Mouse (Mus musculus): ENCODE results near the gene Hoxa2.

Hoxa2 gene

DNA sequence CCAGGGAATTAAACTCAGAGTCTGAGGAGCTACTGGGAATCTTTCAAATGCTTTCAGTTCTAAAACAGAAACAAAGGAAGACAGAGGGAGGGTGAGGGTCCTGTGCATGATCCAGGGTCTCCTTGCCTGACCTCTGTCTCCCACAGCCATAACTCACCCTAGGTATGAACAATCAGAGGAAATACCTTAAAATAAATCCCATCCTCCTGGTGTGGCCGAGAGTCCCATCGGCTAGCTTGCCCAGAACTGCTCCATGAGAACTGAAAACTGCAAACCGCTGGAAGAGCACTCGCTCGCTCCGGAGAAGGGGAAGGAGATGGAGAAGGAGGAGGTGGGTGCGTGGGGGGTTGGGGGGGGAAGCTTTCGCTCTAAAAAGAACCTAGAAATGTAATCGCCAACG is 15.1 kb upstream of the Hoxa2 start:
- no peak for DNase-seq (ENCODE audit: low spot score in 2 of 2)

DNA sequence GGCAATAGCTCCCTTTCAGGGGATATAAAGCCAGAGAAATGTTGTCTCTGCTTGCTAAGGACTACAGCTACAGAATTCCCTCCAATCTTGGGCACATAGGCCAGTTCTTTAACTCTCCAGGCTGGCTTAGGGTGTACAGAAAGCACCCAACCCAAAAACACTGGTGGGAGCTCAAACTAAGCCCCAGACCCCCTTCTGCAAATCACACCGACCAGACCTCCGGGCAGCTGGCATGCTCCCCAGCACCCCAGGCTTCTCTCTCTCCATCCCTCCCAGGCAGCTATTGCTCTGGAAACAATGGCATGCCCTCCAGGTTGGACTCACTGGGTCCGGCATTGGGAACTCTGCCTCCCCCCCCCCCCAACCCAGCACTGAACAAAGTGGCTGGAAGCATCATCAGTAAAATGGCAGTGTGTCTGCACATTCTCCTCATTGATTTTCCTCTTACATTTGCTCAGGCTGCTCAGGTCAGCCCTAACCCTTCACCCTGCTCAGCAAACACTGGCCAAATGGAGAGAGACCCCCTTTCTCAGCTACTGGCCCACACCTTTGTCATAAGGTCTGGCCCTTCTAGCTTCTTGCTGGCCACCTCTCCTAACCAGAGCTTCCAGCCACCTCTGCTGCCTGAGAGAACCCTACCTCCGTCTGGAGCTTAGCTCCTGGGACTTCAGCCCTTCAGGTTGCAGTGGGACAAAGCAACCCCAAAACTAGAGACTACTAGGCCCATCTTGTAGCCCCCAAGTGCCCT is 14.5 kb upstream of the Hoxa2 start:
- no peak for DNase-seq (ENCODE audit: low spot score in 2 of 2)

- DNase-seq (ENCODE audit: low spot score in 2 of 2), result no peak
Observed at GRCm38 (mm10) chr6:52177806-52178205, 13.2 kb upstream of the Hoxa2 start.

DNA sequence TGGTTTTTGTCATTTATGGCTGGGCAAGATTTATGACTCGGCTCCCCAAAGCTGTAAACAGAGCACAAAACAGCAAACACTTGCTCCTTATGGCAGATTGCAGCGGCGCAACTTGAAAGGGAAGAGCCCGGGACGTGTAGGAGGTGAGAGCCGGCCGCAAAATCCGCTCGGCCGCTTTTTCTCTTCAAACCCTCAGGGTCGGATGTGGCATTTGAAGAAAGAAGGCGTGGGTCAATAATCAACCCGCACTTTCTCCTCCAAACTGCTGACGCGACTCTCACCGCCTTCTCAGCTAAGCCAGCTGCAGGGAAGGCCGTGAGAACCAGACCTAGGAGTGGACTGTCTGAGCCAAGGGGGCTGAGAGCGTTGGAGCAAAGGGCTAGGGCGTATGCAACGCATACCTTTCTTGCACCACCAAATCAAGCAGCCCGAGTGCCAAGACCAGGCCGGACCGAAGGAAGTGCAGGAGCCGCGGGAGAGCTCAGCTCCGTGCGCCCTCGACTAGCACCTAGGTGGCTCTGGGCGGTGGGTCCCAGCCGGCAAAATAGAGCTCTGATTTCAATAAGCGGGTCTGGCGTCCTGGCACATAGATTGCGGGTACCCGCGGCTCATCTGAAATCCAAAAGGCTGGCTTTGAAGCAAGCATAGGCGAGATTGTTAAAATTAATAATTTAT is 12.6 kb upstream of the Hoxa2 start, which contains the start of gene 5730596B20Rik:
Gene 5730596B20Rik (plus strand): TSS at position 438 of the 675 bp plus-strand sequence.
- DNase-seq (ENCODE audit: low spot score in 2 of 2), result no peak

DNA sequence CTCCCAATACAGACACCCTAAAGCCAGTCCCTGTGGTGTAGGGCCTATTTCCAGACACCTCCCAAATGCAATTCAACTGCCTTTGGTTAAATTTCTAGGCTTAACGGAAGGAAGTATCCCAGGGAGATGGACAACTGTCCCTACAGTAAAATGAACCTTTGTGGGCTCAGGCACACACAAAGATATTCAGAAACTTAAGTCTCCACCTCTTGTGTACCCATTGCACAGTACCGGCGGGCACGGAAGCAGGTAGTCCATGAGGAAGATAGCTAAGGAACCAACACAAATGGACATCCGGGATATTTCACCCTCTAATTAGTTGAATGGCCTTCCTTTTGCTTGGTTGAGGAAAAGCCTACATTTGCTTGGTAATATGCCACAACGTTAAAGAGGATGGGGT is 11.8 kb upstream of the Hoxa2 start:
- DNase-seq (ENCODE audit: low spot score in 2 of 2), result no peak

DNA sequence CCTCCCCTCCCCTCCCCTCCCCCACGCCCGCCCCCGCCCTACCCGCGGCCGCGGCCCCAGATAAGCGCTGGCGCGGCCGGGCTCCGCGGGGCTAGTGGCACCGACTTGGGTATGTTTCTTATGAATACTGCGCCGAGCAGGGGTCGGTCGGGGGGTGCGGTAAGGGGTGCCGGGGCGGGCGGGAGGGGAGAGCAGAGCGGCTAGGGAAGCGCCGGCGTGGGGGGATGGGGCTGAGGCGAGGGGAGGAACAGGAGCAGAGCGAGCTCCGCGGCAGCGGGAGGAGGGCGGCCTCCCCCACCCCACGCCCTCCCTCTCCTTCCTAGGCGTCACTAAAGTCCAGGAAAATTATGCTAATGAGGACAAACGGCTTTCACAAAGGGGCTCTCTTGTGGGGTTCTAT is 11.2 kb upstream of the Hoxa2 start:
- no peak for DNase-seq (ENCODE audit: low spot score in 2 of 2)

DNA sequence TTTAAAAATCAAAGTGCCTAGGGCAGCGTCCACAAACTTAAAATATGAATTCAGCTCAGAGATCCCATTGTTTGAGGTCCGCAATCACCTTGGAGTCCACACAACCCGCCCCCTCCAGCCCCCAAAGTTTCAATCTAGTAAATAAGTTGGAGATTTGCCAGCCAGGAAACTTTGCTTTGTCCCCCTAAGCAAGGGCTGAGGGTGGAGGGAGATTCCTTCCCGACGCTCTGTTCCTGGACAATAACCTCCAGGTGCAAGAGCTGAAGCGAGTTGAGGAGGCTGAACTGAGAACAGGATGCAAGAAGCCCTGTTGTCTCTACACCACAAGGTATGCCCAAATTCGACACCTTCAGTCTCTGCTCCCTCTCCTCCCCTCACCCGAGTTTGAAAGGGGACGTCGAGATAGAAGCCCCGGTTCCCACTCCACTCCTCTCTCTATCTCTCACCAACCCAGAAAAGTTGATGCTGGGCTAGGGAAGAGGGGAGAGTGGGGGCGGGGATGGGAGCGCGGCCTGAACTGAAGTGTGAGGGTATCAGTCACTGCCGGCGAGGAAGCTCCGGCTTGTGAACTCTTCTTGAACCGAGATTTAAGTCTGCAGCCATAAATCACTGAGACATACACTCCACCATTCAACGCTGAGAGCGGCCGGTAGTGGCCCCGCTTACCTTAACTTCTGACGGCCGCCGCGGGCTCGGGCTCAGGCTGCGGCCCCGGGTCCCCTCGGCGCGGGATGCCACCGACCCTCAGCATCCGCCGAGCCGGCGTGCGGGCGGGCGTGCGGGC is 10.5 kb upstream of the Hoxa2 start:
- no peak for DNase-seq (ENCODE audit: low spot score in 2 of 2)

GRCm38 (mm10) chr6:52173648-52174047 is 9.0 kb upstream of the Hoxa2 start:
- no peak for DNase-seq (ENCODE audit: low spot score in 2 of 2)

GRCm38 (mm10) chr6:52172501-52172900 is 7.9 kb upstream of the Hoxa2 start:
- no peak for DNase-seq (ENCODE audit: low spot score in 2 of 2)

DNA sequence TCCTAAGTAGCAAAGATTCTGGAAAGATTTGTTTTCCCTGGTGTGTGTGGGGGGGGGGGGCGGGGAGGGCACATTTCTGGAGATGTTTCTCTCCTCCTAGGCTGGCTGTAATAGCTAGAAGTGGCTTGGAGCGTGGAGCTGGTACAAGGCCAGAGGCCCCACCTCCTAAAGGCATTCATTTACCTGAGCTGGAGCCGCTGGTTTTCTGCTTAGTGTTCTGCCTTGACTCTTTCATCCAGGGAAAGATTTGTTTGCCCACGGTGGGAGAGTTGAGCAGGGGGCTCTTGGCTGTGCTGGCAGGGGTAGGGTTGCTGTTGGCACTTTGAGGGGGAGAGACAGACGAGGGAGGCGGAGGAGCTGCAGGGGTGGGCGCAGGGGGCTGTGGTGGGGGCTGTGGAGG is 7.3 kb upstream of the Hoxa2 start:
- no peak for DNase-seq (ENCODE audit: low spot score in 2 of 2)

GRCm38 (mm10) chr6:52171331-52171730 is 6.7 kb upstream of the Hoxa2 start:
- no peak for DNase-seq (ENCODE audit: low spot score in 2 of 2)

DNA sequence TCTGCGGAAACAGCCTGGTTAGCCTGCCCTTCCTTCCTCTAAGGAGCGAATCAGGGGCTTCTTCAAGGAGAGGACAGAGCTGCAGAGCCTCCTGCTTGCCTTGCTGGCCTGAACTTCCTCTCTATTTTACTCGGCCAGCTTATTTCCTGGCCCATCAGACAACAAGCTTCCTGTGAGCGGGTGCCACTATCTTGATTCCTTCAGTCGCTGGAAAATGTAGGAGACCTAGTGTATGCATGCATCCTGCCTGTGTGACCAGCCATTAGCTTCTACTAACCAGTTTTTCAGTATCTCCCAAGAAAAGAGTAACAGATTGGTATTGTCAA is 6.2 kb upstream of the Hoxa2 start:
- DNase-seq (ENCODE audit: low spot score in 2 of 2), result no peak

GRCm38 (mm10) chr6:52170166-52170897 is 5.7 kb upstream of the Hoxa2 start:
- no peak for DNase-seq (ENCODE audit: low spot score in 2 of 2)

DNA sequence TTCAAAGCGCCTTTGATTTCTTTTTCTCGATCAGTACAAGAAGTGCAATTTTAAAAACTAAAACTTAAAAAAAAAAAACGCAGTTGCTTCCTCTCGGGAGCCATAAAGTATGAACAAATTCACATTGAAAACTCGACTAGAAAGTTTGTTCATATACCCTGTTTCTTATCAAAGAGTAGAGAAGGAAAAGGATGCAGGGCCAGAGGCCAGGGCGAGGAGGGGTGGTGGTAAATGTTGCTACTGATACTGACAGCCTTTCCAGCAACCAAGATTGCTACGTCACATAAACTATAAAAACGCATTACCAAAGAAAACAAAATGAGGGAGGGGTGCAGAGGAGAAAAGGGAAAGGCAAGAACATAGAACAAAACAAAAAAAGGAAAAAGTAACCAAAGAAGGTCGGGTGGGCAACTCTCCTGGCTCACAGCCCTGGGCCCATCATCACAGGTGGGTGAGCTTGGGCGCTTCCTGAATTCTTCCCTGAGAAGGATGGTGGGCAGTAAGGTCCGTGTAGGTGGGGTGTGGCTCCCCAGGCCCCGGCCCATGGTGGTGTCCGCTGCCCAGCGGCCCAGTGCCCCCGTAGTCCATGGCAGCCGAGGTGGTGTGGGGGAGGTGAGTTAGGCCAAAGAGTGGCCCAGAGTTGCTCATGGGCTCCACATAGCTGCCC is 5.0 kb upstream of the Hoxa2 start:
- no peak for DNase-seq (ENCODE audit: low spot score in 2 of 2)

DNA sequence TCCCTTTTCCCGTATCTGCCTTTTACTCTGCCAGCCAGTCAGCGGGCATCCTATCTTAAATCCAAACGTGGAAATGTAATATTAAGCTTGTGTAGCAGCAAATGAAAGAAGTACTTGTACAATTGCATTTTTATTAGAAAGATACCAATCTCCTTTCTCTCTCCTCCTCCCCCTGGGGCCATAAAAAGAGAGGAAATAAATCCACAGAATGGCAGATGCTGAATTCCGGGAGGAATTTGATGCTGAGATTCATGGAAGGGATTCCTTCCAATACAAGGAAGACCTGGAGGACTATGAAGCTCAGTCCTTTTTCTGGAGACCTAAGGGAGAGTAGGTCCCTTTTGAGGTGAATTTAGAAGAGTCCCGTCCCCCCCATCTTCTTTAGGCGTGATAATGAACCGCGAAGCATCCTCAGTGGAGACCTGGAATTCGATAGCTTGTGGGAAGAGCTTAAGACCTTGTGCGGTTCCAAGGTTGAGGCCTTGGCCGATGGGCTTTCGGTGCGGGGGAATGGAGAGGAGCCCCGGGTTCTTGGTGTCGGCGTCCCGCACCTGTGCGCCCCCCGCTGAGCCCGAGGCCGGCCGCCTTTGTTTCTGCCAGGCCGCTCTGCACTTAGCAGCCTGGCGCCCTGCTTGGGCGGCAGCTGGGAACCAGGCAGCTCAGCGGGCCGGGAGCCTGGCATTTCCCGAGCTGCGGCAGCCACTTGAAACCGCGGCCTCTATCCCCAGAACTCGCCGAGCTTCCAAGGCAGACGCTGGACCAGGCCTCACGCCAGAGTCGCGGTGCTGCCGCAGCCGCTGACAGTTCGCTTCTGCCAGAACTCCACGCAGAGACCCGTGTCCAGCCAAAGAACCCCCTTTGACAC is 3.8 kb upstream of the Hoxa2 start:
- no peak for DNase-seq (ENCODE audit: low spot score in 2 of 2)

DNA sequence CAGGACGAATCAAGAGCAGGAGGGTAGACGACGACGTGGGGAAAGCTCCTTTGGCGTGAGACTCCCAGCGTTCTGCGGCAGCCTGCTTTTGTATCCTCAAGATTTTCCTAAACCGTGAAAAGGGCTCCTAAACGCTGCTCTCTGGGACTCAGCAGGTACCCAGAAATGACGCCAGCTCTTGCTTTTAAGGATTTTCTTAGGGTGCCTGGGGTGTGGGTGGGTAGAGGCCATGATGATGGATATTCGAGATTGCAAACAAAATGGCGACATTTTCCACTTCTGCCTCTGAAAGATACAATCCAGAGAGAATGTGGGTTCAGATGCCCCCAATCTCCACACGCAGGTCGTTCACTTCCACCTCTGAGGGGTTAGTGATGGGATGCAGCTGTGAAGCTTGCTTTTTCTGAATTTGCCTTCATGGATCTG is 3.1 kb upstream of the Hoxa2 start:
- no peak for DNase-seq (ENCODE audit: low spot score in 2 of 2)

DNA sequence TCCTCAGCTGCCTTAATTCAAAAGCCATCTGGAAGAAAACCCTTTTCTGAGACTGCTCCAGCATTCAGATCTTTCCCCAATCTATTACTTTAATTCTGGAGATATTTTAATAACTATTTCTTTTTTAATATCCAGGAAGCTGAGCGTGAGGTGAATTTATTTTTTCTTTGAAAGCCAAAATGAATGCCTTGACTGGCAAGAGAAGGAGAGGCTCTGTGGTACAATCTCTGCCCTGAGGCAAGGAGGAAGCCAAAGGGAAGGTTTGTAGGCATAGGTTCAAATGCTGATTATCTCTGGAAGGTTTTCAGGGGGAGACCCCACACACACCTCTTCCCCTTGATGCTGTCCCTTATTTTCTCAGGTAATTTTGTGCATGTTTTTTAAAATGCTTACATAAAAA is 2.5 kb upstream of the Hoxa2 start:
- no peak for DNase-seq (ENCODE audit: low spot score in 2 of 2)

- no peak for DNase-seq (ENCODE audit: low spot score in 2 of 2)
Observed at GRCm38 (mm10) chr6:52166431-52167077, 1.9 kb upstream of the Hoxa2 start.

- DNase-seq (ENCODE audit: low spot score in 2 of 2), result no peak
Observed at GRCm38 (mm10) chr6:52165441-52166370, 1.1 kb upstream of the Hoxa2 start.
